Mouse (Mus musculus) thymus, adult 18-20 months (tissue): ENCODE results near the gene Galm.
"Not testable (repeated sequence)": the region's sequence is repeated elsewhere in the genome, so short reads cannot be mapped to it uniquely, and the experiment has no call there.

Source experiments
- DNase-seq, 2 experiments: peaks; one replicate each; pipeline ENCODE4 v3.0.0; 2022; ENCODE audit warnings: mixed read lengths in 2 of 2

Galm gene

DNA sequence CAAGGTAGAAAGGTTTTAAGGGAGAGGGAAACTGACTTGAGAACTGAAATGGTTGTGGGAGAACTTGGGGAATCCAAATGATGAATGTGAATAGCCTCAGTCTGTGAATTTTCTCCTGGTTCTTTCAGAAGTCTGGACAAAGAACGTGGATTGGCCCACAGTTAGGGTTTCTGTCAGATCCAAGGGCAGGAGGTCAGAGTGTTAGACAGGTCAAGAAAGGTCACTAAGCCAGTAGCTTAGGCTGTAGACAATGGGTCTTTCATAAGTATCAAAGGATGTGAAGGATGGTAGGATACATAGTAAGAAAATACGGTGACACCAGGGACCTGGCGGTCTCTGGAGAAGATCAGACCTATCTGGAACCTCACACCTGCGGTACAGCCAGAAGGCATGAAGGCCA is 40.2 kb downstream of the Galm start:
- DNase-seq: no peak

DNA sequence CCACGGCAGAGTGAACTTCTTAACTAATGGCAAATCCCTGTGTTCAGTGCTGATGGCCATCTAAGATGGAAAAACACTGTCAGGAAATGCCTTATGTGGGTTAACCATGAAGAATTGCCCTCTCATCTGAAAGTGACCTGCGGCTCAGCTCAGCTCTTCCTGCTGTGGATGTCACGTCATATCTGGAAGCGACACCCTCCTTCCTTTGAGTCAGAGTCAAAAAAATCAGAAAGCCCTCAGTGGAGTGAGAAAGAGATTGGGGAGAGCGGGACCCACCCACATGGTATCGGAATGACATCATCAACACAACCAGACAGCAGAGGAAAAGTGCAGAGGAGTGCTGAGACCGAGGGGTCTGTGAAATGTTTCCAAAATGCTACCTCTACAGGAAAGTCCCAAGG is 40.6 kb downstream of the Galm start:
- no peak for DNase-seq

DNA sequence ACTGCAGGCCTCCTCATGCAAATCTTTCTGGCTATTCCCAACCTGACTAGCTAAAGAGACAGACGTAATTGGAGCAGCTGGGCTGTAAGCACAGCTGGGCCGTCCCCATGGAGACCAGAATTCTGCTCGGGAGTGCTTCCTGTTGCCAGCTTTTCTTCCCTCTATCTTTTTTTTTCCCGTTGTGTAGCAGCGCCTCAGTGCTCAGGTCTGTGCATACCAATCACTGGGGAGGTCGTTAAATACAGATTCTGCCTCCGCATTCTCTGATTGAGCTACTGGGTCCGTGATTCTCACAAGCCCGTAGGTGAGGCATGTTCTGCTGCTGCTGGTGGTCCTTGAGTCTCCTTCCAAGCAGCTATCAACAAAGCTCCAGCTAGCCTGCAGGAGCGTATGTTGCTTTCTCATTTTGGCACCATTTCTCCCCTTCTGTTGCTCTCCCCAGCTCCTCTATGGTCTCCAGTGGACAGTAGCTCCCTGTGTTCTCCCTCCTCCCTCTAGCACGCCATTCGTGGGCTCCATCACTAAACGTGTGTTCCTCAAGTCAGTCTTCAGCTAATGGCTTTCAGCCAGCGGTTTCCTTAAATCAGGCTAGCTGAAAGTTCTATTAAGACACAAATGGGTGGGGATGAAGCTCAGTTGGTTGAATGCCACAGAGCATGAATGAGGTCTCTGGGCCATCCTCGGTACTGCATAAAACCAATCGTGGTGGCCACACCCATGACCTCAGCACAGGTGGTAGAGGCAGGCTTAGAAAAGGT is 41.3 kb downstream of the Galm start:
- DNase-seq: no peak

DNA sequence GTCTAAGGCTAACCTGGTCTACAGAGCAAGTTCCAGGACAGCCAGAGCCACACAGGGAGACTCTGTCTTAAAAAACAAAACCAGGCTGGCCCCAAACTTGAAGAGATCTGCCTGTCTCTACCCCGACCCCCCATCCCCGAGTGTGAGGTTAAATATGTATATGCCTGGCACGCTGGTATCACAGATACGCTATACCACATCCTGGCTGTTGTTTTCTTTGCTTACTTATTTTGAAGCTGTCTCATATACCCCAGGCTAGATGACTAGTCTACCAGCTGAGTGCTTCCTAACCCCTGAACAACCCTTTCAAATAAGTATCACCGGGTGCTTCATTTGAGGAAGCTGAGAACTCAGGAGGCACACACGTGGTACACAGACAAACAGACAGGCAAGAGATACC is 42.5 kb downstream of the Galm start:
- DNase-seq: no peak

DNA sequence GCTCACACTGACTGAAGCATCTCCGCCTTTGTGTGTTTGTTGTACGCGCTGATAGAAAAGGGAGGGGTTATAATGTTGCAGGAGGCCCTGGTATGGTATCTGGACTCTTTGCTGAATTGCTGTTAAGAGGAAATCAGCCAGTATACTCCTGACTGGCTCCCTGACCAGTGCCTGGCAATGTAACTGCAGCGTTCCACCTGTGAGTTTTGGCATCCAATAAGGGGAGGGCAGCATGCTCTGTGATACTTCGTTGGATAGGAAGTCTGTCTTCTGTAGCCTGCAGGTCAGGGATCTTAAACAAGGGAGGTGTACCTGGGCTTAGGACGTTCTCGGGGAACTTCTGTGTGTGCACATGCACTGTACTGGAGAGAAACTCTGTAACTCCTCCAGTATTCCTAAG is 43.7 kb downstream of the Galm start:
- DNase-seq: no peak

DNA sequence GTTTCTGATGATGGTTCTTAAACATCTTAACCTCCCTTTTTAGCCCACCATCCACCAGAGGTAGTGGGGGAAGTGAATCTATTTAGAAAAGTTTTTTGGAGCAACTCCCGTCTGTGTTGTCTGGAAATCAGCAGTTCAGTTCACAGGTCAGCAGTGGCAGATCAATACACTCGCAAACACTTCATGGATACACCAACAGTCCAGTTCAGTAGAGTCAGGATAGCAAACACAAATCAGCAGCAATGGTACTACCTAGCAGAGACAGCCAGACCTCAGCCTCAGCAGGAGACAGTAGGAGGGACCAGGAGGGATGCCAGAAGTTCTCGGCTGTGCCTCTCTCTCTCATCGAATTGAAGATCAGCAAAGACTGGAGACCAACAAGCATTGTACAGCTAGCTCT is 44.7 kb downstream of the Galm start:
- DNase-seq: no peak

DNA sequence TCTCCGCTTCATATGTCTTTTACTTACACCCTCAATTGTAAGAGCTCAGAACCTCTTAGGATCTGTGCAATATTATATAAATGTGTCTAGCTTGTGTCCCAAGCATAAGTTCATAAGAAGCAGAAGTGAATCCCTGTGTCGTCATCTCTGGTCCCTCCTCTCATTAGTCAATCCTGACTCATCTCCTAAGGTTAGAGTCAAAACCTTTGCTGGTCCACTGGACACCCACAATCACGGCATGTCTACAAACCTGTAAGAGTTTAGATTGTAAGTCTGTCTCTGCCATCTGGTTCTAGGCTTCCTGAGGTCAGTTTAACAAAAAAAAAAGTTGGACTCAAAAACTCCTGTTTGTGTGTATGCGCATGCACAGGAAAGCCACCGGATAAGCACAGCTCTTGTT is 45.5 kb downstream of the Galm start:
- DNase-seq: no peak

DNA sequence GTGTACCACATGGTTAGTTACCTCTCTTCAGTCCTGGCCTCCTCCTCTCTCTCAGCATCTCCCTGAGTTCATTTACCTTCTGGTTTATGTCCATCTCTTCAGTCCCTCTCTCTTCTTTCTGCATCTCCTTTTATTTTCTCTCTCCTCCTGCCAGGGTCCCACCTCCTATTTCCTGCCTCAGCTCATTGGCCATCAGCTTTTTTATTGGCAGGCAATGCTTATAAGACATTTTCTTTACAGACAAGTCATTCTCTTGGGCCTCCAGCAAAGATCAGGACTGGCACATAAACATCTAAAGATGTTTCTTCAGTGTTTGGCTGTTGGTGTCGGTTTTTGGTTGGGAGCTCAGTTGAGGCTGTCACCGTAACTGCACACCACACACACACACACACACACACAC is 46.4 kb downstream of the Galm start:
- DNase-seq: no peak

DNA sequence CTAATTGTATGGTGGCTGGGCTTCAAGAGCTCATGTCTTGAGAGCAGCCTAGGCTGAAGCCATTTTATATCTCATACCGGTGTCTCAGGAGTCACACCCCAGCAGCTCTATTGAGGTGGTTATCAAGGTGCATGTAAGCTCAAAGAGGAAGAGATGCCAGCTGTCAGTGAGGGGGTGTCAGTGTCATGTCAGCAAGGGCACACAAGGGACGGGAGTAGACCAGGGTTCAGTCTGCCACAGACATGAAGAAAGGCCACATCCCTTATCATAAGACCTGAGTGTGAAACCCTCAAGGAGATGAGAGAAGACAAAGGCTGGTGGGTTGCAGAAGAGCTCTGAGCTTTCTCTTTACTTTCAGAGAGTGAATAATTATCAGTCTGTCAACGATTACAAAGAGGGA is 46.9 kb downstream of the Galm start:
- peak; percentile 18 to 41 for DNase-seq

DNA sequence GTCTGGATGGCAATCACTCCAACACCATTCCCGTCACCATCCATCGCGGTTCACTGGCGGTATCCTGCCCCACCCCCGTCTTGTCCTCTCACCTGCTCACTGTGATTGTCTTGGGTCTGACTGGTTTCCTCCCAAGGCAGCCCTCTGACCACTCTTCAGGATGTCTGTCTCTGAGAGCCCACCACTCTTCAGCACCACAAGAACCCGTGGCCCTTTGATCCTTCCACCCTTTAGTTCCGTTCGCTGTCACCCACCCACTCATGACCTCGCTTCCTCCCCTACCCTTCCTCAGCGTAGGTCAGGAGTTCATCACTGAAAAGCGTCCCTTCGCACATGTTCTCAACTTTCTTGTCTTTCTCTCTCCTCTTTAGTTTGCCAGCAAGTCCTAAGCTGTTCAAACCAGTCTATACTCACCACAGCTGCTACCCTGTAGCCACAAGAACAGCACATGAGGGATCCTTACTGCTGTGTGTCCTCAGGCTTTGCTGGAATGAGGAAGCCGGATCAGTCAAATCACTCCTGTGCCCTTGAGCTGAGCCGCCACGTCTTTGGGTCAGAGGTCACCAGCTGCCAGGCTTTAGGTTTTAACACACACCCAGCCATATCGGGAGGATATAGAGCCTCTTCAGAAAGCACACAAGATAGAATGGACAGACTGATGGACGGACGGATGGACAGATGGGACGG is 47.6 kb downstream of the Galm start:
- peak; percentile 27 to 48 for DNase-seq

DNA sequence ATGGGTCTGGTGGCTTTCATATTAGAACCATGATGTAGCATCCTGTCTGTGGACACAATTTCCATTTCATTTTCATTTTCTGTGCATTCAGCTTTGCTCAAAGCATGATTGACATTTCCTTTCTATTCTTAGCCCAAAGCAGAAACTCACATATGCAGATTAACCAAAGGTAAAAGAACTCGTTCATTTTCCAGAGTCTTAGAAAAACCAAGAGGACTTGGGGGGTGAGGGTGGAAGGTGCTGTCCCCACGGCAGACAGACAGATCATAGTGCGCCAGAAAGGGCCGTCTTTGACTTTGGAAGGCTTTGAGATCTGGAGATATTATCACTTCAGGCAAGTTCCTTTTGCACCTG is 48.1 kb downstream of the Galm start:
- no peak for DNase-seq

DNA sequence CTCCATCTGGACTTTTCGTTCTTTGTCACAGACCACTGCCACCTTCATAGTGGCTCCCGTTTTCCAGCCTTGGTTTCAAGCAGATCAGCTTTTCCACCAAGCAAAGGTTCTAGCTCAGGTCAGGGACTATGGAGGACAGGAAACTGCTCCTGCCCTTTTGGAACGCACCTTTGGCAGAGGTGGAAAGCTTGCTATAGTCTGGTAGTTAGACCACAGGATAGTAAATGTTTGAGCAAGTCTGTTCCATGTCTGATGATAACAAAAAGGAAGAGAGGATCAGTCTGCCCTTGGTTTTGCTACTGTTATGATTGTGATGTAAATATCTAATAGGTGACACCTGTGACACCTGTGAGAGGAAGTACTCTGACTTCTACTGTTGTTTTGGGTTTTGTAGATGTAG is 48.7 kb downstream of the Galm start:
- no peak for DNase-seq

DNA sequence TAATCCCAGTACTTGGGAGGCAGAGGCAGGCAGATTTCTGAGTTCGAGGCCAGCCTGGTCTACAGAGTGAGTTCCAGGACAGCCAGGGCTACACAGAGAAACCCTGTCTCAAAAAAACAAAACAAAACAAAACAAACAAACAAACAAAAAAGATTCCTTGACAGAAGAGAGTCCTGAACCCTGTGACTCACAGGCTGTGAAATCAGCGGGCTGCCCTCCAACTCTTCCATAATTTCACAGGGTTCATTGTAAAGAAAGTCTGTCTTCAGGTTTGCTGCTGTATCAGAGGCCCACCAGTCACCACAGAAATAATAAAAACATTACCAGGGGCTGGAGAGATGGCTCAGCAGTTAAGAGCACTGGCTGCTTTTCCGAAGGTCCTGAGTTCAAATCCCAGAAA is 51.6 kb downstream of the Galm start:
- not testable (repeated sequence) for DNase-seq

DNA sequence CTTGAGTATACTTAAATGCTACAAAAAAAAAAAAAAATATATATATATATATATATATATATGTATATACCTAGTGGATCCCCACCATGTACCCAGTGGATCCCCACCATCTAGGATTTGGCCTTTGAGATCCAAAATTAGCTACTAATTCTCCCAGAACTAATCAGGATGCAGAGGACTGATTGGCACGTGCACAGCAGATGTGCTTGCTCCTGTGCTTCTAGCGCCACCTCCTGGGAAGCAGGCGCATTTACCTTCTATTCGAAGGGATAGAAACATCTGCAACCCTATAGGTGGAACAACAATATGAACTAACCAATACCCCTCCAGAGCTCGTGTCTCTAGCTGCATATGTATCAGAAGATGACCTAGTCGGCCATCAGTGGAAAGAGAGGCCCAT is 52.7 kb downstream of the Galm start:
- DNase-seq: peak; percentile 42 to 51

DNA sequence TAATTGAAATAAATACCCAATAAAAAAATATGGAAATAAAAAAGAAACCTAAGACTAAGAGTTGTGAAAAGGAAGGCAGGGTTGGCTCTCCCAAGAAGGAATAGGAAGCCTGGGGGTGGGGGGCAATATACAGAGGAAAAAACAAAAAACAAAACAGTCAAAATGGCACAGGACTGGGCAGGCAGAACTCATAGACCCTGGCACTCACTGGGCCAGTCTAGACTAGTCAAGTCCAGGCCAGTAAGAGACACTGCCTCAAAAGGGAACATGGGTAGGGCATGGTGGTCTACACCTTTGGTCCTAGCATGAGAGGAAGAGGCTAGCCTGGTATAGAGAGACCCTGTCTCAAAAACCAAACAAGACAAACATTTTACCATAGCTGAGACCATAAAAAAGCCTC is 53.2 kb downstream of the Galm start:
- no peak for DNase-seq

DNA sequence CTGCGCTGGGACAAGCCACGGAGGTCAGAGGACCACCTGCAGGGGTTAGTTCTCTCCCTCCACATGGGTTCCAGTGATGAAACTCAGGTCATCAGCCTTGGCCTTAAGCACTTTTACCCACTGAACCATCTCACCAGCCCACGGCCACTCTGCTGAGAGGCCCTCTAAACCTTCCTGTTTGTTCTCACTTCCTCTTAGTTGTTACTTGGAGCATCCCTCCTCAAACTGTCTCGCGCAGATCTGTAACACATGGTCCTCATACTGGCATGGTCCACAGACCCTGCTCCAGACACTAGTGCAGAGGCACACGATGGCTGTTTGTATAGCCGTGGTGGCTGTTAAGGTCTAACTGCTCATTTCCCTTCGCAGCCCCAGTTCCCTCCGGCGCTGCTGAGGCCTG is 56.3 kb downstream of the Galm start:
- no peak for DNase-seq

DNA sequence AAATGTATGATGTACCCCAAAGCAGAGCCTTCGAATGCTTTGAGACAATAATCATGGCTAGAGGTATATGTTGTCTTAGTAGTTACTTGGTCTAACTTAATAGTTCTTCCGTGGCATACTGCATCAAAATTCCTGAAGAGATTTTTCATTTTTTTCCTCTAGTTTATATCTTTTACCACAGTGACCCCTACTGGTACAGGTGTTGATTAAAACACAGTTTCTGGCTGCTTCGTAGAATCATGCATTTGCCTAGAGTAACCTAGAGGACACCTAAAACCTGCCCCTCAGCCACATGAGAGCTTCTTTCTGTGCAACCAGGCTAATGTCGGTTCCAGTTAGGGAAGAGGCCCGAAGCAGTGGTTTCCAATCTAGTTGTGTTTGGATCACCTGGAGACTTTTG is 65.8 kb downstream of the Galm start:
- no peak for DNase-seq

DNA sequence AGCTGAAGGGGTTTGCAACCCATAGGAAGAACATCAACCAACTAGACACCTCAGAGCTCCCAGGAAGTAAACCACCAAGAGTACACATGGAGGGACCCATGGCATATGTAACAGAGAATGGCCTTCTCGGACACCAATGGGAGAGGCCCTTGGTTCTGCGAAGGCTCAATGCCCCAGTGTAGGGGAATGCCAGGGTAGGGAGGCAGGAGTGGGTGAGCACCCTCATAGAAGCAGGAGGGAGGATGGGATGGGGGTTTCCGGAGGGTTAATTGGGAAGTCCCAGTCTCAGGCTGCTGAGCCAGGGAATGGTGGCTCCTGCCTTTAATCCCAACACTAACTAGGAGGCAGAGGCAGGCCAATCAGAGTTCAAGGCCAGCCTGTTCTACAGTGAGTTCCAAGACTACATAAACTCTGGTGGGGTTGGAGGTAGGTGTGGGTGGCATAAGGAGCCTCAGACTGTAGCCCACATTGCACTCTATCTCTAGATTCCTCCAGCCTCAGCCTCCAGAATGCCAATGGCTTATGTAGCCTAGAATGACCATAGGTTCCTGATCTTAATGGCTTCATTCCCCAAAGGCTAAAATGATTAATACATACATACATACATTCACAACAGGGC is 72.0 kb downstream of the Galm start:
- no peak for DNase-seq

DNA sequence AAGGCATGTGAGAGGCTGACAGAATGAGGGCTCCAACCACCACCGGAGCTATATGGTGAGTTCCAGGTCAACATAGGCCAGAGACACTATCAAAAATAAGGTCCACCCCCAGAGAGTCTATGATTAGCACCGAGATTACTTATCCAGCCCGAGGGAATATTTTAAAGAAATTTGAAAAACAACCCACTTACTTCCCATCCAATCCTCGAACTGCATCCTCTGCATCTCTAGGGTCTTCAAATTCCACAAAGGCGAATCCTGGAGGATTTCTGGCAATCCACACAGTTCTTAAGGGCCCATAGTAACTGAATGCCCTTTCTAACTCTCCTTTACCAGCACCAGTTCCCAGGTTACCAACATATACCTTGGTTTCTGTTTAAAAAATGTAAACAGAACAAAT is 78.4 kb downstream of the Galm start:
- DNase-seq: no peak

DNA sequence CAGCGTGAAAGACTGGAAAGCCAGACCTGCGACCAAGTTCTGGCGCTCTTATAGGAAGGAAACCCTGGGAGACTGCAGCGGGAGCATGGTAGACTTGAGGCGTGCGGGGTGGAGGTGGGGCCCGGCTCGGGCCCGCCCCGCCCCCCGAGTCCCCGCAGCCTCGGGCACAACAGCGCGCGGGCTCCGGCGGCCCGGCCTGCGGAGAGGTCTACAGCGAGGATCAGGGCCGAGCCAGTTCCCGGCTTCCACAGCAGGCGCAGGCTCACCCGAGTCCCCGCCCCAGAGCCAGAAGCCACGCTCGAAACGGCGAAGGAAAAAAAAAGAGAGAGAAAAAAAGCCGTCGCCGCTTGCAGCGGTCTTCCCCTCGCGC is 79.0 kb downstream of the Galm start:
- DNase-seq: peak in 1 of 2 experiments; percentile 30

DNA sequence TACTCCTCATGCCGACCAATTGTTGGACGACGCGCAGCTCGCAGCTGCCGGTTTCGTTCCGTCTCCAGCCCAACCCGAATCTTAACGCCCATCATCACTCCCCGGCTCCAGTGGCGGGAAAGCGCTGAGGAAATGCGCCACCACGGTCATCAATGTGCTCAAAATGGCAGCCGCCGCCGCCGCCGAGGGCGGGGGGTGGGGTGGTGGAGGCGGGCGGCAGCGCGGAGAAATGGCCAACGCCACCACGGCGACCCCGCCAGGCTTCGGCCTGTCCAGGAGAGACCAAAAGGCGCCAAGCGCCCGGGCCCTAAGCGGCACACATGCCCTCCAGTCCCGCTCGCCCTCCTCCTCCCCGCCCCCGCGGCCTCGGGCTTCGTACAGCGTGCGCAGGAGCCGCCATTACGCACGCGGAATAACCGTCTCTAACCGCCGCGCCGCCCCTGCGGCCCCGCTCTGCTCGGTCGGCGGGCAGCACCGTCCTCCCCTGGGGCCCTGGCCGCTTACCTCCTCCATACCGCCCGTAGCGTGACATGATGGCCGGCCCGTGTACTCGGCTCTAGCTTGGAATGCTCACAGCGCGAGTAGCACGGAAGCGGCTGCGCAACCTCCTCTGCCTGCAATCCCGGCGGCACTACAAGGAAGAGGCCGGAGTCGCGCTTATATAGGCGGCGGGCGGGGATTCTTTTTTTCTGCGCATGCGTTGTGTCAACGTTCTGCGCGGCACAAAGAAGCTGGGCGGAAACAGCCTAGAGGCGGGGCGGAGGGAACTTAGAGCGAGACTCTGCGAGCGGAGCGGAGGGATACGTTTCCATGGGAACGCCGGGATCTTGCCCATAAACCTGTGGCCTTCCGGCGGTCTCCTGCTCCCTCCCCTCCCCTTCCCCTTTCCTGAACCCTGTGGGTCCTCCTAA is 79.7 kb downstream of the Galm start, which contains the start of the genes Srsf7 and Ttc39d:
Srsf7 (minus strand) TSS at position 637 of the 911 bp plus-strand sequence.
Ttc39d (plus strand) TSS at position 790 of the 911 bp plus-strand sequence.
- DNase-seq: peak; percentile 96 to 97

DNA sequence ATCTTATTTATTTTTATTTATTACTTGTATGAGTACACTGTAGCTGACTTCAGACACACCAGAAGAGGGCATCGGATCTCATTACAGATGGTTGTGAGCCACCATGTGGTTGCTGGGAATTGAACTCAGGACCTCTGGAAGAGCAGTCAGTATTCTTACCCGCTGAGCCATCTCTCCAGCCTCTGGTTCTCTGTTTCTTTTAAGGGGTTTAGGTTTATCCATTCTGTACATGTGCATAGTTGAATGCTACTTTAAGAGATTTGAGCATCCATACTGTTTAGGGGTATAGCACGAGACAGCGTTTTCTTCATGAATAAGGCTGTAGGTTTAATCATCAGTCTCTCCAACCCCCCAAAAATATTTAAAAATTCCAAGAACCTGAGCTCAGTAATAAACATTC is 86.7 kb downstream of the Galm start:
- not testable (repeated sequence) for DNase-seq

DNA sequence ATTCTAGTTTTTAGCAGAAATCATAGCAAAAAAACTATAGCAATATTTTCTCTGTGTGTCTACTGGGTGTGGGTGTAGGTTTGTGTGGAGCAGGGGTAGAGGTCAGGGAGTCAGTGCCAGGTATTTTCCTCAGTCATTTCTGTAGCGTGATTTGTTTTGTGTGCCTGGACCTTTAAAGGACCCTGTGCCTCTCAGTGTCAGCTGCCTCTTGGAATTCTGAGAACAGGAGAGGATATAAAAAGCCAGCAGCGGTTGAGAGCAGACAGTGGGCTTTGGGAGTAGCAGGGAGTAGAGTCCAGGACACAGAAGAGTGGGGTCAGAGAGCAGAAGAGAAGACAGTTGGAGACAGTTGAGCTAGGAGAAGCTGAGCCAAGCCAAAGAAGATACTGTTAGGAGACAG is 92.9 kb downstream of the Galm start:
- no peak for DNase-seq
